Mouse (Mus musculus) bone marrow macrophage, adult 2 months (primary cell): ENCODE measurements around the gene Lrrc75b.

Experiments used
- CTCF ChIP-seq: IDR thresholded peaks from 2 replicates; pipeline ENCODE4 v1.5.1; 2012; ENCODE audit warnings: low read depth, mild to moderate bottlenecking, low read length, moderate library complexity
- POLR2A ChIP-seq: IDR thresholded peaks from 2 replicates; pipeline ENCODE4 v1.6.1; 2012; ENCODE audit warnings: mild to moderate bottlenecking, low read depth, low read length, borderline replicate concordance

GRCm38 (mm10) chr10:75608975-75609374 is 48.8 kb upstream of the Lrrc75b start:
- TF ChIP-seq CTCF = no peak
- TF ChIP-seq POLR2A = no peak
